Mouse (Mus musculus): ENCODE results near the gene Tmem120b.
A peak's percentile ranks its signal among the peaks of the same experiment; 100 is the strongest.

Tmem120b gene

DNA sequence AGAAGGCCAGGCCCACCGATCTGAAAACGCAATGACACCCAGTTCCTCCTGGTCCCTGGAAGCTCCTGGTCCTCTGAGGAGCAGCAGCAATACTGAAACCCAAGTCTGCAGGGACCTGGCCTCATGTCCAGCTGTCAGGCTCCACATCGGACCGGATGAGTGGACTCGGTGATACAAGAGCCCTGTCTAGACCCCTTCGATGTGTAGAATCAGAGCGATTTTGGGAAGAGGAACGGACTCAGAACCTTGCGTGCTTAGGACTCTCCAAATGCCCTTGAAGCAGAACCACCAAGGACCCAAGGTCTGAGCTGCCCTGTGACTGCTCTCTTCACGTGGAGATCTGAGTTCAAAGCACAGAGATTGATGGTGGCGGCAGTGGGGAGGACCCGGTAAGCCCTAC, at the start of gene Tmem120b:
TSS of gene Tmem120b (plus strand) at position 301 of the 400 bp plus-strand sequence.
- DNase-seq: no peak

DNA sequence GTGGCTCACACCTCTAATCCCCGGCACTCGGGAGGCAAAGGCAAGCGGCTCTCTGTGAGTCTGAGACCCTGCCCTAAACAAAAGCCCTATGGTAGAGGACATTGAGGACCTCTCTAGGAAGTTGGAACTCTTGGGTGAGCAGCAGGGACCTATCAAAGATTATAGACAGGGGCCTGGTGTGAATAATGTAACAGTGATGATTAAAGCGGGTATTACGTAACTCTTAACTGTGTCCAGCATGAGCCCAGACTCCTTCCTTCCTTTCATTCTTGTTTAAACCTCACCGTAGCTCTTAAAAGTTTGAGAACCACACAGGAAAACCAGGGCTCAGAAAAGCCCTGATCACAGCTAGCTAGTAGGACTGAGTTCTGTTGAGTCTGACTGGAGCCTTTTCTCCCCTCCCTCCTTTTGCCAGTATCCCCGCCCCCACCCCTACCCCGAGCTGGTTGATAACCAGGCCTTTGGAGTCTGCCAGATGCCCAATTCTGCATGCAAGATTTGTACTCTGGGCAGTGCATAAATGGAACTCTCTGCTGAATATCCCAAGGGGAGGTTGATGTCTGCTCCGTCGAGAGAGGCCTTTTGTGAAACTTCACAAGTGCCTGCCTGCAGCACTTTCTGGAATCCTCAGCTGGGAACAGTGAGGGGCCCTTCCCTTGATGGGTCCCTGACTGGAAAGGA, 48.7 kb upstream of the Tmem120b start:
- no peak for DNase-seq

DNA sequence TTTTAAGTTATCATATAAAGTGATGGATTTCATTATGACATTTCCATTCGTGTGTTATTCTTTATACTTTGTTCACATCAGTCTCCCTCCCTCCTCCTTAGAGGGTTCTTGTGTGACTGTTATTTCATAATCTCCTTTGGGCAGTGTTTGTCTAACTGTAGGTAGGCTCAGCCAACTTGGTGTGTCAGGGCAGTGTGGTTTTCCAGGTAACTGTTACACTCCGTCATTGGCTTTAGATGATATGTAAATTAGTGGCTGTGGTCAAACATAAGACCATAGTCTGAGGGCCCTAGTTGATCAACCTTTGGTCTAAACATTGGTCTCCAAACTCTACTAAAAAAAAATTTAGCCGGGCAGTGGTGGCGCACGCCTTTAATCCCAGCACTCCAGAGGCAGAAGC, 47.8 kb upstream of the Tmem120b start:
- DNase-seq: no peak

DNA sequence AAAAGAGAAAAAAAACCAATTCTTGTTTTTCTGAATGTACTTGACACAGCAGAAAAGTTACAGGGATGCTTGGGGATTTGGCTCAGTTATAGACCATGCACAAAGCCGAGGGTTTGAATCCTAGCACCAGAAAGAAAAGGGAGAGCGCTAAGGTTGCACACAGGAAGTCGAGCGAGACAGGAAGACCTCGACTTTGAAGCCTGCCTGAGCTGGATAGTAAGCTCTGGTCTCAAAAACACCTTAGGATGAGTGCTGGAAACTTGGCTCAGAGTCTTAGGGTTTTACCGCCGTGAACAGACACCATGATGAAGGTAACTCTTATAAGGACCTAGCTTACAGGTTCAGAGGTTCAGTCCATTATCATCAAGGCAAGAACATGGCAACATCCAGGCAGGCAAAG, 46.8 kb upstream of the Tmem120b start:
- no peak for DNase-seq

DNA sequence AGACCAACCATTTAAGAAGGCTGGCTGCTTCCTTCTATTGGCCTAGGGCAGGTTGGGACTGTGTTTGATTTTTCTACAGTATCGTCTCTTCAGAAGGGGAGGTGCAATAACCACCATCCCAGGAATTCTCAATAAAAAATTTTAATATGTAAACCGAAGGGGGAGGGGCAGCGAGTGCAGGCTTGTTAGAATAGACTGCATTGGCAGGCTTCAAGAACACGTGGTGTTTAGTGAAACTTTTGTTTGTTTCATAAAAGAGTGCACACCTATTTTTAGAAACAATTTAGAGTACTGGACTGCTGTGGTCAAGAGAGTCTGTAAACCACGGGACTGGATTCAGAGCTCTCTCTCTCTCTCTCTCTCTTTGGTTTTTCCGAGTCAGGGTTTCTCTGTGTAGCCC, 45.2 kb upstream of the Tmem120b start:
- DNase-seq: no peak

DNA sequence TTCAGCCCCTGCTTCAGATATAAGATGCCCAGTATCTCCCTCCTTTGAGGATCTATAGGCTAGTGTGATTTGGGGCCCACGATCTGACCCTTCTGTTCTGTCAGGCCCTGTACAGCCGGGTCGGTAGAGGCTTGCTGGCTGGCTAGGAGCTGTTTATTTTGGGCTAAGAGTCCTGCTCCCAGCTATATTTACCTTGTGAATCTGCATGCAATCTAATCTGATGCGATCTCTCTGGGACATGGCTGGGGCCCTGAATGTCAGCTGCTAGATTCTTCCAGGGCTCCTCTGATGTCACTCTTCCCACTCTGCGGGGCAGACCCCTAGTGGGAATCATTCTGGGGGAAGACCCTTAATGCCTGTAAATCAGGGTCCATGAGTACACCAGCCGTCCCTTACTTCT, 43.9 kb upstream of the Tmem120b start:
- DNase-seq: no peak

DNA sequence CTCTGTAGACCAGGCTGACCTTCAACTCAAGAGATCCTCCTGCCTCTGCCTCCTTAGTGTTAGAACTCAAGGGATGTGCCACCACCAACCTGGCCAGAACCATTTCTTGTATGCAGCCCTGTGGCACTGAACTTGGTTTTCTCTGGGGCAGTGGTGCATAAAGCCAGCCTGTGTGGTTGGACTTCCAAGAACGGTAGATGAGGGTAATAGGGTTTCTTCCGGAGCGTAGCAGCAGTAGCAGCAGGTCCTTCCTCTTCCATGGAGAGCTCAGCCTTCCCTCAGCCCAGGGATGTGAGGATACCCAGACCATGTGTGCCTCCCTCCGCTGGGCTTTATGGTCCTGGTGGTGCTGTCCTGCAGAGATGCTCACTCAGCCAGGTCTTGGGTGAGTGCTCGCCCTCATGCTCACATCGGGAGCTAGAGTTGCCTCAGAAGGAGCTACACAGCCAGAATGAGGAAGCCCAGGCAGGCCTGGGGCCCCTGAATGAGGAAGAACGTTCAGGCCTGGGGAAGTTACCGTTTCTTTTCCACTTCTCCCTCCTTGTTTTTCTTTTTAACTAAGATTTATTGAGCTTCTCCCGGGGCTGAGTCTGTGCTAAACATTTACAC, 43.1 kb upstream of the Tmem120b start:
- DNase-seq: no peak

DNA sequence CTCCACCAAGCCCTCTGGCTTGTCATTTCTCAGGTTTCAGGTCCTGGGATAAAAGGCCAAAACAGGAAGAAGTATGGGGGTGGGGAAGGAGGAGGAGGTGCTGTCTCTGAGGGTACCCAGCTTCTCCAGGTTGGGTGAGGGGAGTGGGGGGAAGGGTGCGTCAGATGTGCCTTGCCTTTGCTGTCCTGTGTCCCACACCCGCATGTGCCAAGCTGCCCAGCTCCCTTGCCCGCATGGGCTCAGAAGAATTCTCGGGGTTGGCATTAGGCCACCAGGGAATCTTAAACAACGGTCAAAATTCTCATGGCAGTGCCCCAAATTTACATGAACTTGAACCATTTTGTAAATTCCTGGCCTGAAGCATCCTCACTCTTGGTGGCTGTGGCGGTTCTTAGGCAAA, 41.8 kb upstream of the Tmem120b start:
- DNase-seq: peak; percentile 61

DNA sequence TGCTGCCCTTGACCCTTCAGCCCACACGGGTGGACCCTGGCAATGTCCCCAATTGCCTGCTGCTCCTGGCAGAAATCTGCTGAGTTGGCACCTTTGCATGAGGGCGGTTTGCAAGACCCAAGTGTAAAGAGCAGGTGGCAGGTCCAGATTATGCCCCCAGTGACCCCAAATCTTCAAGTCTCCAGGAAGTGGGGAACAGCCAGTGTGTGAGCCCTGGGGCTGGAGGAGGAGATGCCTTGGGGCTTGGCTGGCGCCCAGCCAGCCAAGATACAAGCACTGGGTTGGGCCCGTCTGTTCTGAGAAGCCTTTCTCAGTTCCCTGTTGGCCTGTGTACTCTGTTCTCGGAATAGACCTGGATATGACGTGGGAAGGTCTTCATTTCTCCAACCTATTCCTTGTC, 40.8 kb upstream of the Tmem120b start:
- peak; percentile 48 for DNase-seq

DNA sequence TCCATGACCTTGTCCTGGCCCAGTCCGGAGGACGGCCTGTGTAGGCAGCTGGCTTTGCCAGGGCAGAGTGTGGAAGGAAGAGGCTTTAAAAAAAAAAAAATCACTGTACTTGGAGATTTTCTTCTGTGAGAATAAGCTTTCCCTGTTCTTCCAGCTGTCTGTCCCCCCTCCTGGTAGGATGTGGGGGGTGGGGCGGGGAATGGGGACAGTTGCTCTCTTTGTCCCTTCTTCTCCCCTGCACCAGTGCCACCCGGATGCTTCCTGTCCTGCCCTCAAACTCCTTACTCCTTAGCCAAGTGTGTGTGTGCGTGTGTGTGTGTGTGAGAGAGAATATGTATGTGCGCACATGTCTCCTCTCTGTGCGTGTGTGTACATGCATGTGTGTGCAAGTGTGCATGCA, 38.5 kb upstream of the Tmem120b start:
- DNase-seq: no peak

DNA sequence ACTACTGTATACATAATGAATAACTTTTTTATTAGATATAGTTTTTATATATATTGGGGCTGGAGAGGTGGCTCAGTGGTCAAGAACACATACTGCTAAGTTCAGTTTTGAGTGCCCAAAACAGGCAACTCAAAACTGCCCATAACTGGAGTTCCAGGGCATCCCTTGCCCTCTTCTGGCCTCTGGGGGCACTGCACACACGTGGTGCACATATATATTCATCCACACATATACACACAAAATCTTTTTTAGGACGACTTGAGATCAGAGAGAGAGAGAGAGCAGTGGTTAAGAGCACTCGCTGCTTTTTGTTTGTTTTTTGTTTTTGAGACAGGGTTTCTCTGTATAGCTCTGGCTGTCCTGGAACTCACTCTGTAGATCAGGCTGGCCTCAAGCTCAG, 36.9 kb upstream of the Tmem120b start:
- no peak for DNase-seq

DNA sequence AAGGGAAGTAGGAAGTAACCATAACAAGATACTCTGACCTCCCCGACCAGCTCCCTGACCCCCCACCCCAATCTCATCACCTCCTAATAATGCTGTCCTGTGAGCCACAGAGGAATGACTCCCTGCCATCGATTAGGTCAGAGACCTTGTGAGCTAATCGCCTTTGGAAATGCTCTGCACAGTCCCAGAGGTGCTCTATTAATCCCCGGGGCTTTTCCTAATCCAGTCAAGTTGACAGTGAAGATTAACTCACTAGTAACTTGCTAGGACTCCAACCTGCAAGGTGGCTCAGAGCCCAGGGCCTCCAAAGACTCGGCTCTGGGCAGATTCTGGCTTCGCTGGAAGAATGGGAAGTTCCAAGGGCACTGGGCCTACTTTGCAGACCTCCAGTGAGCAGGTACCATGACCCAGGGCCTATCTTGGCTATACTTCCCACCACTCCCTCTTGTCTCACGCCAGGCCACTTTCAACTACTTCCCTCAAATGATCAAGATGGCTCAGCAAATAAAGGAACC, 34.5 kb upstream of the Tmem120b start:
- DNase-seq: no peak

DNA sequence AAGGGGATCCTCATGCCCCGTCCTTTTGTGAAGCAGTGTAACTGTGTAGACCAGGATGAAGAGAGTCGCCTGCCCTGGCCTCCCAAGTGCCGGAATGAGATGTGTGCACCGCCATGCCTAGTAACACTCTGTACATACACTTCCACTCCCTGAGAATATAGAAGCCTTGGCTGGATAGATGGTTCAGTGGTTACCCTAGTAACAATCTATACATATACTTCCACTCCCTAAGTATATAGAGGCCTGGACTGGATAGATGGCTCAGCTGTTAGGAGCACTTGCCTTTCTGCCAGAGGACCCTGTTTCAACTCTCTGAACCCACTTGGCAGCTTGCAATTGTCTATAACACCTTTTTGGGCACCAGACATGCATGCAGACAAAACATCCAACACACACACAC, 33.1 kb upstream of the Tmem120b start:
- no peak for DNase-seq

DNA sequence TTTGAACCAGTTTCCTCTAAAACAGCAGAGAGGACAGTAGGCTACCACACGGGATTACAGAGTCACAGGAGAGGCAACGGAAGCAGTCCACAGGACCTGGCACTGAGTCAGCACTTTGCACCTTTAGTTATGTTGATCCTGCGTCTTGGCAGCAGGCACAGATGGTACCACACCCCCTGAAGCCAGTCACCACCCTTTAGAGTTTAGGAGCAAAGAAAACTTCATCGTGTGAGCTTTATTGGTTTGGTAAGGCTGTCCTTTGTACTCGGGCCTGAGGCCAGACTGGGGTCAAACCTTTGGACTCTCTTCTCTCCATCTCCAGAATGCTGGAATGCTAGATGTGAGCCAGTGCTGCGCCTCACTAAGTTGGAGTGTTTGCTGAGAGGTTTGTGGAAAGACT, 32.7 kb upstream of the Tmem120b start:
- peak; percentile 86 for DNase-seq

DNA sequence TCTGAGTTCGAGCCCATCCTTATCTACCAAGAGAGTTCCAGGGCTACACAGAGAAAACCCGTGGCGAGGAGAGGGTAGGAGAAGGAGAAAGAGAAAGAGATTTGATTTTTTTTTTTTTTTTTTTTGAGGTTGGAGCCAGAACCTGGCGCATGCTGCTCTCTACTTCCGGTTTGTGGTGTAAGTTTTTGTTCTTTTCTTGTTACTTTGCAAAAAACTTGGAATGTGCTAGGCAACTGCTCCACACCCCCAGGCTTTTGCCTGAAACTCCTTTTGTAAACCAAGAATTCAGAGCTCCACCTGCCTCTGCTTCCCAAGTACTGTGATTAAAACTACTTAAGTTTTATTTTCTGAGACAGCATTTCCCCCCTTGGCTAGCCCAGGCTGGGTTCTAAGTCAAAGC, 30.1 kb upstream of the Tmem120b start:
- DNase-seq: no peak

DNA sequence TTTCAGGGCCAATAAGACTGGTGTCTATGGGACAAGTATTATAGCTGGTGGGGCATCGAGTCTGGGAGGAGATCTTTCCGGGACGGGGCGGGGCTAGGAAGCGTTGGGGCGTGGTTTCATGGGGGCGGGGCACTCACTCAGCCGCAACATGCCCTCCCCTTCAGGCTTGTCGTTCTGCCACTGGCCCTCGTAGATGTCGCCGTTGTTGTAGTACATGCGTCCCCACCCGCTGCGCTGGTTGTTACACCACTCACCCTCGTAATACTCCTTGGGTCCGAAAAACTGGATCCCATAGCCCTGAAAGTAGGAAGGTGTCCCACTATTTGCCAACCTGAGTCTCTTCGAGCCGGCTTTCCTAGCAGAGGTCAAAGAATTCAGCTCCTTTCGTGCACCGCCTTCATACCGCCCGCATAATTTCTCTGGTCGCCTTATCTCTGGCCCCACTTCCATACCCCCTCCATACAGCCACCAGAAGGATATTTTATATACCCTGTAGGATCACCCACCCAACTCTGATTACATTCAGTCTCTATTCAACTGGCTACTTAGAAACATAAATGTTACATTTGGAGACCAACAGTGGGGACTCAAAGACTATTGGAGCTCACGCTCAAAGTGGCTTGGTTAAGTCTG, 29.0 kb upstream of the Tmem120b start:
- DNase-seq: peak; percentile 89

DNA sequence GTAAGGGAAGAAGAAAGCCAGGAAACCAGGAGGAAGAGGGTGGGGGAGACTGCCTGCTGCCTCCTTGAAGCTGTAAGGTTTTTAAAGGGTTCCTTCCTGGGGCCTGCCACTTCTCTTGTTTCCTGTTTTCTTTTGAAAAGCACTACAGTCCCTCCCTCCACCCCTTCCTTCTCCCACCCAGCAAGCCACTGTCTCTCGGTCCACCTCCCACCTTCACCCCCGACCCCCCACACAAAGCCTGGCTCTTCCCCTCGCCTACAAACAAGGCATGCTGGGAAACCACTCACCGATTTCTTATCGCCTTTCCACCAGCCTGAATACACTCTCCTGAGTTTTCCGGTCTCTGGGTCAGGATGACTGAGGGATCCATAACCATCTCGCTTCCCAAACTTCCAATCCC, 27.4 kb upstream of the Tmem120b start:
- no peak for DNase-seq

DNA sequence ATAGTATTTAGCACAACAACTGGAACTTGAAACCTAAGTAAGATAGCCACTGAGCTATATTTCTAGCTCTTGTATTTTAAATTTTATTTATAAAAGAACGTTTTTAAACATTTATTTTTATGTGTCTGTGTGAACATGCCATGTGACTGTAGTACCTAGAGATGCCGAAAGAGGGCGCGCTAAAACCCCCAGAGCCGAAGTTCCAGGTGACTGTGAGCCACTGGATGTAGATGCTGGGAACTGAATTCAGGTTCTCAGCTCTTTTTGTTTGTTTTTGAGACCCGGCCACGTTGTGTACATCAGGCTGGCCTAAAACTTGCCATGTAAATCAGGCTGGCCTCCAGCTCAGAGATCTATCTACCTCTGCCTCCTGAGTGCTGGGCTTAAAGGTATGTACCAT, 24.4 kb upstream of the Tmem120b start:
- no peak for DNase-seq

DNA sequence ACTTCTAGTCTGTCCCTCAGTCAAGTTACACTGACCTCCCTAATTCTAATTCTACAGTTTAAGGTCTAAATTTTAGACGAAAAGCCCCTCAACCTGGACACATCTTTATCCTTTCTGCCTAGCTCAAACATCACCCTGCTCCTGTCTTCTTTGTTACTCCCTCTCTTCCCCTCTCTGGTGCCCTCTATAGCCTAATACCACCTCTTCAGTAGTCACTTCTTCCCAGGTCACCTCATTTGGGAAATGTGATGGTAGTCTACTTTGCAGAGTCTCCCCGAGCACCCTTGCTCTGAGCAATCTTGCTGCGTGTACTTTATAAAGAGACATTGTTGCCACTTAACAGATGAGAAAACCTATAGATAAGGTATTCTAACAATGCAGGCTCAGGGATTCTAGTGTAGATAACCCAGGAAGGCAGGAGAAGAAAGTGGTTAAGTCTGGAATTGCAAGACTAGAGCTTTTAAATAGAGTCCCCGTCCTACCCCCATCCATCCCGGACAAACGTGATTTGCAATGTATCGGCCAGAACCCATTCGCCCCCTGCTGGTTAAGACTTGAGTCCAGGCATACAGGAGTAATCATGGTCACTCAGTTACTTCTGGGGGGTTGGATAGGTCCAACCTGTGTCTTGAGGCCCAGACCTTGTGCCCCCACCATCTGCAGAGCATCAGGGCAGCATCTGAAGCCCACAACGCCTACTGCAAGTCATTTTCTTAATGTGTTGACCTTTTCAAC, 22.5 kb upstream of the Tmem120b start:
- peak; percentile 84 for DNase-seq

DNA sequence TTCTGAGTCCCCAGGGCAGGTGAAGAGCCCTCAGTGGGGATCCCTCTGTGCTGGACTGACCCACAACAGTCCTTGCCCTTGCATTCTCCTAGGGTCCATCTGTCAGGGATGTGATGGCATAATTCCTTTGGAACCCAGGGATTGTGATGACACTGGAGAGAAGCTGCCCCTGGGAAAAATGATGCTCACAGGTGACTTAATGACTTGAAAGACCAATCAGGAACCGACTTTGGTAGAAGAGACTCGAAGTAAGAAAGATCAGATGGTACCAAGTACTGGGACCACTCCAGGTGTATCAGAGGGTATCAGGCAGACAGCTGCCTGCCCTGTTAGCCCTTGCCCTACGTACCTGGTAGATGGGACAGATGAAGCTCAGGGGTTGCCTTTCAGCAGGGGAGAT, 21.3 kb upstream of the Tmem120b start, which contains the start of gene Morn3:
TSS of gene Morn3 (minus strand) at position 101 of the 400 bp plus-strand sequence.
- no peak for DNase-seq

DNA sequence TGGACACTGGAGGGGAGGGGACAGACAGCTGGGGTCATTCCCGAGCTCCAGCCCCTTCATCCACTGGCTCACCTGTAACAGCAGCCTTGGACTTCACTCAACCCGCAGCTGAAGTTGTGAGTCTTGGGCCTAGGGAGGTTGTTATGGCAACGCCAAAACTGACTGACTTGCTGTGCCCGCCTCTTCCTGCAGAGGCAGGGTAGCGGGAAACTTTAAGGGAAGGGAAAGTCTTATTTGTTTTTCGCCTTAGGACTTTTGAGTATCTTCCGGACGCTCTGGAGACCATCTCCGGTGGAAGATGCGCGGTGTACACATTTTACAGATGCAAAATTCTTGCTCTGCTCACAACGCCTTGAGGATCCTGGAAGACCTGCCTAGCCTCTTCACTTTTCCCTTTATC, 18.9 kb upstream of the Tmem120b start:
- peak; percentile 64 for DNase-seq

DNA sequence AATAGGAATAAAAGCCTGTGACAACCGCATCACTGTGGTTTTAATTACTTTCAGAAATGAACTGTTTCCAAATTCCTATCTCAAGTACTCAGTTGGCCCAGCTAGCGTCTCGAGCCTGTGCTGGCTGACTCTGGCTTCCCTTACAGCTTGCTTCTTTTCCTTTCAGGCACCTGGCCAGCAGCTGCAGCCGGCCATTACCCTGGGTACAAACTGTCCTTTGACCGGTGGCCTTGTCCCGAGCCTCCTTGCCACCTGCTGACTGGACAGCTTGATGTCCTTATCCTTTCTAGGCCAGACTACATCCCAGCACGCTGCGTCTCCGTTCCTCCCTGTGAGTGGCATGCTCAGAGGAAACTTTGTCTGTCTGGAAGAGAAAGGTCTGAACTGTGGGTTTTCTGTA, 17.3 kb upstream of the Tmem120b start:
- DNase-seq: peak; percentile 72

DNA sequence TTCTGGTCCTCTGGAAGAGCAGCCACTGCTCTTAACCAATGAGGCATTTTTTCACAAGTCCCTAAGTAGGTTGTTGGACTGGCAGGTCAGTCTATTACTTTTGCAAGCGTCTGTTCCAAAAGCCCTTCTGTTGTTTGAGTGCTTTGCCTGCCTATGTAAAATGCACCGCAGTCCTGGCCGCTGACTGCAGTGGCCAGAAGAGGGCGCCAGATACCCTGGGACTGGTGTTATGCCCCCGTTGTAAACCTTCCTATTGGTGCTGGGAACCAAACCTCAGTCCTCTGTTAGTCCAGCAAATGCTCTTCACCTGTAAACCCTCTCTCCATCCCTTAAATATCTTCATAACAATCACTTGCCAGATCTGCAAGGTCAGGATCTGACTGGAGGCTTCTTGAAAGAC, 16.5 kb upstream of the Tmem120b start:
- DNase-seq: no peak

Data from kidney, postnatal 14 days (tissue).